Mouse (Mus musculus) layer of hippocampus, adult 9-11 months (tissue): ENCODE results near the gene Gm21954.

ENCODE experiments used
- DNase-seq: peaks from one replicate; pipeline ENCODE4 v3.0.0; 2022

Gene Gm21954

GRCm38 (mm10) chr3:55472110-55472509 lies at the start of gene Gm21954:
Gene Gm21954 (minus strand): TSS chr3:55472210.
- DNase-seq: no peak

- DNase-seq: peak; percentile 70
Measured at GRCm38 (mm10) chr3:55521776-55522175, 49.8 kb upstream of the Gm21954 start.

- DNase-seq: peak; percentile 75
Measured at GRCm38 (mm10) chr3:55520240-55521180, 48.5 kb upstream of the Gm21954 start.

GRCm38 (mm10) chr3:55517454-55518014 lies 45.5 kb upstream of the Gm21954 start:
- DNase-seq: no peak

GRCm38 (mm10) chr3:55515966-55516365 lies 44.0 kb upstream of the Gm21954 start:
- no peak for DNase-seq

- DNase-seq: peak; percentile 57
Measured at GRCm38 (mm10) chr3:55511658-55512057, 39.6 kb upstream of the Gm21954 start.

GRCm38 (mm10) chr3:55510198-55510597 lies 38.2 kb upstream of the Gm21954 start:
- no peak for DNase-seq

GRCm38 (mm10) chr3:55499298-55499697 lies 27.3 kb upstream of the Gm21954 start:
- no peak for DNase-seq

- no peak for DNase-seq
Measured at GRCm38 (mm10) chr3:55496462-55496941, 24.5 kb upstream of the Gm21954 start.

GRCm38 (mm10) chr3:55495866-55496265 lies 23.9 kb upstream of the Gm21954 start:
- DNase-seq: no peak

- no peak for DNase-seq
Measured at GRCm38 (mm10) chr3:55495231-55495630, 23.2 kb upstream of the Gm21954 start.

- no peak for DNase-seq
Measured at GRCm38 (mm10) chr3:55494348-55494747, 22.3 kb upstream of the Gm21954 start.

- DNase-seq: no peak
Measured at GRCm38 (mm10) chr3:55492021-55492420, 20.0 kb upstream of the Gm21954 start.

- DNase-seq: peak; percentile 60
Measured at GRCm38 (mm10) chr3:55489231-55489990, 17.4 kb upstream of the Gm21954 start.

GRCm38 (mm10) chr3:55483328-55483727 lies 11.3 kb upstream of the Gm21954 start:
- no peak for DNase-seq

GRCm38 (mm10) chr3:55481140-55481539 lies 9.1 kb upstream of the Gm21954 start:
- no peak for DNase-seq

GRCm38 (mm10) chr3:55479306-55479705 lies 7.3 kb upstream of the Gm21954 start:
- DNase-seq: no peak

GRCm38 (mm10) chr3:55476694-55477093 lies 4.7 kb upstream of the Gm21954 start:
- DNase-seq: peak; percentile 91

GRCm38 (mm10) chr3:55473146-55473545 lies 1.1 kb upstream of the Gm21954 start:
- no peak for DNase-seq

GRCm38 (mm10) chr3:55466348-55466747 lies 5.7 kb downstream of the Gm21954 start:
- DNase-seq: peak; percentile 63

- DNase-seq: peak; percentile 52
Measured at GRCm38 (mm10) chr3:55465785-55466184, 6.2 kb downstream of the Gm21954 start.

GRCm38 (mm10) chr3:55464226-55464625 lies 7.8 kb downstream of the Gm21954 start:
- no peak for DNase-seq
